Mouse (Mus musculus) cerebellum, postnatal 14 days (tissue): Measurements from ENCODE around the gene Sorcs1.

Experiments used
- DNase-seq, 2 experiments: peaks; one replicate each; pipeline ENCODE4 v3.0.0; 2021; ENCODE audit warnings: mixed read lengths in 2 of 2

The Sorcs1 gene

DNA sequence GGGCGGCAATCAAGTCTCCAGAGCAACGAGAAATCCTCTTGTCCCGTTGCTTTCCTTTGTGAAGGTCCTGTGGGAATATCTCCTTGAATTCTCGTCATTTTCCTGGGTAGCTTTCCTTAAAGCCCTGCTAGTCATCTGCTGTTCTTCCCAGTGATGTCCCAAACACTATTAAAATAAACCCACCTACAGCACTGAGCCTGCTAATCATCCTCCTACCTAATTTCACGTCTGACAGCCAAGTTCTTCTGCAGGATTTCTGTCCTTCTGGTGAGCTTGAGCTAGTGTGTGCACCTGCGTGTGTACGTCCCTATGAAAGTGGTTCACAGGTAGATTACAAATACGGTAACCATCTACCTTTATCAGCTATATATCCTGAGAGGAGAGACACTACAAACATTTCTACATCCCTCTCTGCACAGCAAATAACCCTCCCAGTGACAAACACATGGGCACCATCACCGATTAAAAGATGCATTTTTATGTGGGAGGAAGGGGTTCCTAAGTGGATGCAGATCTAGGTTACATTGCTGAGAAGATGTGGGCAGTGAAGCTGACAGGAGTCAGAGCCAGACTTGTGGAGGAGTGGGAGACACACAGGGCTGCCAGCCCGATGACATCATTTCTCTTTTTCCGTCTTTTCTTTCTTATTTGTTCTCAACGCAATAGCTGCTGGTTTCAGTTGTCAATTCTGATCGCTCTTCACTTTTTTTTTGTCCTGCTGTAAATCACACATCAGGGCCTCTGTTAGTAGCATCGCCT, 259.3 kb downstream of the Sorcs1 start:
- DNase-seq = no peak

- no peak for DNase-seq
Observed at GRCm38 (mm10) chr19:50410561-50410960, 267.9 kb downstream of the Sorcs1 start.

DNA sequence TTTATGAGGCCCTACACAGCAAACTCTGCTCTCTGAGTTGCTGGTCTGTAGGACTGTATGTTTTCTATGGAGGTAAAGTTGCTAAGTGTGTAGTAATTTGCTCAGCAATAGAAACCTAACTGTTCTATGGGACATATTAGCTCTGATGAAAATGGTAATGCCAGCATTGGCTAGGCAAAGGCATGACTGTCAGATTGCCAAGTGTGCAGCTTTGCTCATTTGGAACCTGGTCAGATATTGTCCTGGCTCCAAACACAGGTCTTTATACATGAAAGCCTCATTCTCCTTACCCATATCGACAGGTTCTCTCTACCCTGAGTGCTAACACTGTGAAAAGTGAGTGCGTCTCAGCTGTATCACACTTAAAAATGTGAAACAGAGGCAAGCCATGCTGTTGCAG, 280.1 kb downstream of the Sorcs1 start:
- DNase-seq = peak; percentile 84 to 88

GRCm38 (mm10) chr19:50395731-50396130, 282.7 kb downstream of the Sorcs1 start:
- DNase-seq = peak; percentile 69 to 76

- no peak for DNase-seq
Observed at GRCm38 (mm10) chr19:50394101-50394500, 284.3 kb downstream of the Sorcs1 start.

DNA sequence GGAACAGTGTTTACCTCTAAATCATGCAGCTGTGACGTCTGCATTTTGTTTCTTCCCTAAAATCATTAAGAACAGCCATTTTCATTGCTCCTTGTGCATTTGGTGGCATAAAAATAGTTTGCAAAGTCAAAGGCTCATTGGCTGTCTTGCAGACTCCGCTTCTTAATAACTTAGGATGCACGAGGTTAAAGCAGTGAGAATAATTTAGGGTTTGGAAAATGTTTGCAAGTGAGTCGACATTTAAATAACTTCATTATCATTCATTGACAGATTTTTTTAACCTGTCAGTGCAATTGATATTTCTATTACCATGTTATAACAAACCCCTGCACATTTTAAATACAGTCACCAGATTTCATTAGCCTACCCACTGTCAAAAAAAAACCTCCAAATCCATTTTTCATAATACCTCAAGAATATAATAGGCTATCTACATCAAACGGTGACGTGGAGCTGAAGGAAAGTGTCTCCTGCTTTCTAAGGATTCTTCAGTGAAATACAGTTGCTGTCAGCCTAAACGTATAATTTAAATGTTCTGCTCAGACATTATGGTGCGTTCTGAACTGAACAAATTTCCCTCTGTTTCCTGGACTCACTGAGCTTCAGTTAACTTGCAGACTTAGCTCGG, 288.4 kb downstream of the Sorcs1 start:
- DNase-seq = no peak

DNA sequence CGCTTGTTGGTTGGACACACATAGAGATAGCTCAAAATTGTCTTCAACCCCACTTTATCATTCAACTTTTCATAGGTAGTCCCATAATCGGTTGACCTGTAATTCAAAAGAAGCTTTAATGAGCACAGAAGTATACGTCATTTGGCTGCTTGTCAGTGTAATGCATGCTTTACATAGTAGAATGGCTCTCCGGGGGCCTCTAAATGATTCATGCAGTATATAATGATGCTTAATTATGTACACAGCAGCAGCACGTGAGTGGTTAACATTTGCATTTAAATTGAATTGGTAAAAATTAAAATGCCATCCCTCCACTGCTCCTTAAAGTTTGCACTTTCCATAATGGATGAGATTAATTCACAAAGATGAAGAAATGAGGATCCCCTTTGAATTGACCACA, 299.5 kb downstream of the Sorcs1 start:
- DNase-seq = no peak

DNA sequence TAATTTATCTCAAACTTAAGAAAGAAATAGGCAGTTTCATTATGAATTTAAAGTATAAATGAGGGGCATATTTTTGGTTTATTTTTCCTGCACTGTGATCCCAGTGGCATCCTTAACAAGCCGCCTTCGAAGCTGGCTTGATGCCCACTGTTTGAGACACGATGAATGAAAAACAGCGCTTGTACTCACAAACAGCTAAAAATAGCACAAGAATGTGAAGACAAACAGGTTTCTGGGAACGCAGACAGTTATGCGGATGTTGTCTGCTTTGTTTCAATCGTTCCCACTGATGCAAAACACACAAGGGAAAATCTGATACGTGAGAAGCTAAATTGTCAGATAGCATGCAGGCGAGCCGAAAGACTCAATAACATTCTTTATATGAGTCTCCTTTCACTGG, 303.7 kb downstream of the Sorcs1 start:
- DNase-seq = peak; percentile 49 to 61

GRCm38 (mm10) chr19:50366446-50366845, 312.0 kb downstream of the Sorcs1 start:
- DNase-seq = no peak

- DNase-seq = no peak
Observed at GRCm38 (mm10) chr19:50362655-50363500, 315.6 kb downstream of the Sorcs1 start.

GRCm38 (mm10) chr19:50358561-50358960, 319.9 kb downstream of the Sorcs1 start:
- DNase-seq = no peak

DNA sequence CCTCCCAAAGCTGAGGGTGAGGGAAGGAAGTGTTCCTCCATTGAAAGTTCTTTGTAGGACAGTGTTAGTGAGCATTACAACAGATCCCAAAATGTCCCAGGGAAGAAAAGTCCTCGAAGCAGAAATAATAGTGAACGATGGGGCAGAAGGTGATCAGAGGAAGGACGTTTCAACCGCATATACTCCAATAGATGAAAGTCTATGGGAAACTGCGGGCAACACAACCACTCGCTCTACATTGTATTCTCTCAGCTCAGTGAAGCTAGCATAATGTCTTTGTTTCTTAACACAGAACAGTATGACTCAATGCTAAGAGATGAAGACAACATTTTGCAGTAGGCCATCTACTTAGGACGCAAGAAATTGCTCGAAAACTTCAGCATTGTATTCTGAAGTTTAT, 339.2 kb downstream of the Sorcs1 start:
- no peak for DNase-seq

GRCm38 (mm10) chr19:50336751-50337150, 341.7 kb downstream of the Sorcs1 start:
- DNase-seq = no peak

- no peak for DNase-seq
Observed at GRCm38 (mm10) chr19:50331136-50331535, 347.3 kb downstream of the Sorcs1 start.

DNA sequence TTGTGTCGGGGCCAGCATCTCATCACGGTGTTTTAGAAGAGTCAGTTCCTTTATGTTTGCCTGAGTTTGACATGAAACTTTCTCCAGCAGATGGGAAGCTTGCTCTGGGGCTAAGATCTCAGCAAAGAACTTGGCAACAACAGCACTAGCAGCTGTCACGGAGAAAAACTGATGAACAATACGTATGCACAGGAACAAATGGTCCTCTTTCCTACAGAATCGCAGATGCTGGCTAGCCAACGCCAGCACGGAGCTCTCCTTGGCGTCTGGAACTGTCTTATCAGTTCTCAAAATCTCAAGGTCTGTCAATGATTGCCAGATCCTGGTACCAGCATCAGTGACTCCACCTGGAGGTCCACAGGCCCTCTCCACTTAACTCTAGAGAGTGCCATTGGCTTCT, 350.6 kb downstream of the Sorcs1 start:
- peak; percentile 23 to 30 for DNase-seq

- DNase-seq = peak; percentile 39 to 65
Observed at GRCm38 (mm10) chr19:50326151-50326550, 352.3 kb downstream of the Sorcs1 start.

- DNase-seq = peak; percentile 81 to 87
Observed at GRCm38 (mm10) chr19:50325686-50326085, 352.8 kb downstream of the Sorcs1 start.

DNA sequence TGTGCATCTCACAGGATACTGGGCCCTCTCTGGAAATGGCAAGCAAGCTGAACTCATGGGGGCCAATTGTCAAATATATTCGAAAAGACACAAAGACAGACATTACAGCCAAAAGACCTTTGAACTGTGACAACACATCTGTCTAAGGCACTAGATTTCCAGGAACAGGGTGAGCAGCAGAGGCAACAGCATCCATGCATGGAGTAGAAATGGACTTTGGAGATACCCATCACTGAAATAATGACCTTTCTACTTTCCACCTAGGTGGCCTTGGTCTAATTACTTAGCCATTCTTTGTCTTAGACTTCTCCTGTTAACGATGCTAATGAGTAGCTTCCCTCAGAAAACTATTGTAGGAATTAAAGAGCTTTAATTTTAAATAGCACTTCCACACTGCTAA, 371.4 kb downstream of the Sorcs1 start:
- DNase-seq = no peak

GRCm38 (mm10) chr19:50294205-50294604, 384.2 kb downstream of the Sorcs1 start:
- no peak for DNase-seq

- peak; percentile 70 to 76 for DNase-seq
Observed at GRCm38 (mm10) chr19:50264450-50264849, 414.0 kb downstream of the Sorcs1 start.

DNA sequence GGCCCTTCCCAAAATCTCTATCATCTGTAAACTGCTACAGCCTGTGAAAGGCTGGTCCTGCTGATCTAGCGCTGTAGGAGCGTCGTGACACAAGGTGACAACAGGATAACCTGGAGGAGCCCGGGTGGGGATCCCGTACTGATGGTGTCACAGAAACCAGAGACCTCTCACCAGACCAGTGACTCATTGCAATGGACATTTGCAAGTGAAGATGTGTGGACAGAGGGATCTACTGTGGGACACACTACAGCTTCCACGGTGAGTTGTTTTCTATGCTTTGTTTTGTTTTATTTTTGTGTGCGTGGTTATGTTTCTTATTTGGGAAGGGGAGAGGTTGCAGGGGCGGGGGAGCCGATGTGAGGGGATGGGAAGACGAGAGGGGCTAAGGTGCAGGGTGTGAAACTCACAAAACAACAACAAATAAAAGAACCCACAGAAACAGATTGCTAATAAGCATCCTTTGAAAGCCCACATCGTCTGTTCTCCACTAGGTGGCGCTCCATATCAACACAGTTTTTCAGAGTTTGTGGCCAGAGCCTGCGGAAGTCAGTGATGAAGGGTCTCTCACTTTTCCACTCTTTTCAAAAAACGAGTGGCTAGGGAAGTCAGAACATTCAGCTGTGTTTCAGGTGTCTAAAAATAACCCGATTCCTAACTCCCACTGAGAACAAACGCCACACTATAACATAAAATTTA, 419.6 kb downstream of the Sorcs1 start:
- DNase-seq = peak; percentile 81

- no peak for DNase-seq
Observed at GRCm38 (mm10) chr19:50220476-50220875, 458.0 kb downstream of the Sorcs1 start.
